Mouse (Mus musculus) liver, embryonic 15.5 days (tissue): ENCODE data around the gene Trim7. TPM values are rescaled to one million over a fixed set of nuclear protein-coding genes. Genes with fewer than 3 reads are reported as not detected.
A peak's percentile ranks its signal among the peaks of the same experiment; 100 is the strongest.
"Not testable (repeated sequence)": the region's sequence is repeated elsewhere in the genome, so short reads cannot be mapped to it uniquely, and the experiment has no call there.

Source experiments
- ATAC-seq: fragments of 200-750 bp; cut with Nextera tagmentation; 2 replicates; pipeline ENCODE4 v1.8.0; 2017; ENCODE audit warnings: moderate number of reproducible peaks, mild to moderate bottlenecking, moderate library complexity; ENCODE audit not compliant: insufficient read depth
- H3K27ac ChIP-seq: fragments of 300-500 bp; sonication (generic); replicated peaks from 2 replicates; pipeline ENCODE4 v1.5.1; 2015; ENCODE audit warnings: mild to moderate bottlenecking, inconsistent platforms
- H3K27me3 ChIP-seq: fragments of 300-500 bp; sonication (generic); 2 replicates; pipeline ENCODE4 v1.6.1; 2015; ENCODE audit warnings: mild to moderate bottlenecking, inconsistent platforms
- H3K36me3 ChIP-seq: fragments of 300-500 bp; sonication (generic); replicated peaks from 2 replicates; pipeline ENCODE4 v1.6.1; 2015; ENCODE audit warnings: moderate library complexity, mild to moderate bottlenecking, inconsistent platforms
- H3K4me1 ChIP-seq: fragments of 300-500 bp; sonication (generic); replicated peaks from 2 replicates; pipeline ENCODE4 v1.6.1; 2015; ENCODE audit warnings: inconsistent platforms
- H3K4me2 ChIP-seq: fragments of 300-500 bp; sonication (generic); 2 replicates; pipeline ENCODE4 v1.6.1; 2015; ENCODE audit warnings: moderate library complexity, mild to moderate bottlenecking, inconsistent platforms
- H3K4me3 ChIP-seq: fragments of 300-500 bp; sonication (generic); replicated peaks from 2 replicates; pipeline ENCODE4 v1.5.1; 2015; ENCODE audit warnings: mild to moderate bottlenecking, inconsistent platforms
- H3K9ac ChIP-seq: fragments of 300-500 bp; sonication (generic); 2 replicates; pipeline ENCODE4 v1.6.1; 2015; ENCODE audit warnings: moderate library complexity, mild to moderate bottlenecking, inconsistent platforms
- H3K9me3 ChIP-seq: fragments of 300-500 bp; sonication (generic); replicated peaks from 2 replicates; pipeline ENCODE4 v1.6.1; 2016; ENCODE audit warnings: inconsistent platforms
- WGBS: fragments of 180-500 bp; shearing (Covaris S2); methylation state at CpG from one replicate; pipeline ENCODE4 v1.1.7; 2015; ENCODE audit warnings: mixed read lengths; ENCODE audit not compliant: insufficient replicate concordance; 5-methylcytosine and 5-hydroxymethylcytosine counted together
- polyA plus RNA-seq: library from polyadenylated mRNA; unstranded; fragments of >200 nt; fragmentation: Nextera tagmentation; extraction: Ambion mirVana; gene quantifications from 2 replicates; pipeline ENCODE4 v1.2.1, GENCODE M21; 2015

The Trim7 gene
- polyA plus RNA-seq, 1 experiment from 2014 or later: 0.09 TPM

DNA sequence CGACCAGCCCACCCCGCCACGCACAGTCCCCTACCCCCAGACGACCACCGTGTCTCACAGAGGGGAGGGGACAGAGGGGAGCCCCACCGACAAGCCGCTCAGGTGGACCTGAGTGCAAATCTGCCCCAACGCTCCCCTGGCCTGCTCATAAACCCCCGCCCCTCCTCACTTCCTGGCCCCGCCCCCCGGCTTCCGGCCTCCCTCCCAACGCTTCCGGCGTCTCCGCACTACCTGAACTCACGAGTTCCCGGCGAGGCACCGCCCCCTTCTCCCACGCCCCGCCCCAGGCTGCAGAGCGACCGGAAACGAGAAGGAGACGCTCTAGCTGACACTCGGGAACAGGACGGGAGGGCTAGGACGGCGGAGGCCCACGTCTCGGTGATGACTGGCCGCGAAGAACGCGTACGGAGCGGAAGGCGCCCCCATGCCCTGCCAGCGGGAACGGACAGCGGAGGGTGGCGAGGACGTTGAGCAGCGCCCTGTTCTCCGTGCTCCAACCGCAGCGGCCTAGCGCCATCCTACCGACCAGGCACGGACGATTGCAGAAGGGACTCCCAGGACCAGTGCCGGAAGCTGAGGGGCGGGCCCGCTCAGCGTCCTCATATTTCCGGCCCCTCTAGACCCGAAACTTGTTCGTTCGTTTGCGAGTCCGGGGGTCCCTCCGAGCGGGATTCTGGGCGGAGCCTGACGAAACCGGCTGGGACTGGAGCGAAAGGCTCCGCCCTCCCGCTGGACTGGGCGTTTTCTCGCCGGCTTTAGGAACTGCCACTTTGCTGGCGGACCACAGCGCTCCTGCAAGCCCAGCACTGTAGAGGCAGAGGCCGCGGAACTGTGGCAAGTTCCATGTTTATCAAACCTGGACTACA is 8.9 kb upstream of the Trim7 start, which contains the start of gene Trim41:
Trim41 (minus strand) TSS at position 554 of the 866 bp plus-strand sequence.
- peak within 1 kb of the TSS; percentile 97 for H3K27ac ChIP-seq
- ATAC-seq: peak; percentile 96
- peak within 1 kb of the TSS; percentile 85 for H3K9ac ChIP-seq
- no peaks in the 10 kb centered on the region for H3K9me3 ChIP-seq
- no peaks in the 10 kb centered on the region for H3K27me3 ChIP-seq
- peak within 1 kb of the TSS; percentile 83 for H3K4me3 ChIP-seq
- H3K4me2 ChIP-seq: peak within 1 kb of the TSS; percentile 93
- WGBS: under 1% methylated on average over 77 of the region's 77 CpGs
- peaks cover 42% of the 10 kb centered on the region for H3K4me1 ChIP-seq
- peaks cover 18% of the 10 kb centered on the region for H3K36me3 ChIP-seq

DNA sequence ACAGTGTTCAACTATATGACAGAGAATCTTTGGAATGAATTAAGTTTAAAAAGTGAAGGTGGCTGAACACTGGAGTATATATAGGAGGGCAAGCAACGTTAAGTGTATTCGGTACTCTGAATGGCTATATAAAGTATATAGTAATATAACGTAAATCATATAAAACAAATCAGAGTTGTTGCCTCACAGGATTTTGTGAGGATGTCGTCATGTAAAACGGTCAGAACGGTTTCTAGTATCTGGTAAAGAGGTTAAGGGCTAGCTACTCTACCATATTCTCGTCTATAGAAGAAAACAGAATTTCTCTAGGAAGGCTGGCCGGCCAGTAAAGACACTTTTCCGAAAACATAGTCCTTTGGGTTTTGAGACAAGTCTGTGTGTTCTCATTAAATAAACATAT is 8.1 kb upstream of the Trim7 start:
- peak overlapping the region; percentile 93 for H3K4me2 ChIP-seq
- H3K9me3 ChIP-seq: no peaks in the 10 kb centered on the region
- H3K27ac ChIP-seq: peak overlapping the region; percentile 97
- H3K4me1 ChIP-seq: peaks cover 46% of the 10 kb centered on the region
- H3K36me3 ChIP-seq: peaks cover 10% of the 10 kb centered on the region
- no peak for ATAC-seq
- H3K27me3 ChIP-seq: peaks cover 4% of the 10 kb centered on the region; the same call in 1 of the 2 replicates
- peak overlapping the region; percentile 83 for H3K4me3 ChIP-seq
- peak overlapping the region; percentile 84 for H3K9ac ChIP-seq
- WGBS: 5% methylated on average over 9 of the region's 9 CpGs

DNA sequence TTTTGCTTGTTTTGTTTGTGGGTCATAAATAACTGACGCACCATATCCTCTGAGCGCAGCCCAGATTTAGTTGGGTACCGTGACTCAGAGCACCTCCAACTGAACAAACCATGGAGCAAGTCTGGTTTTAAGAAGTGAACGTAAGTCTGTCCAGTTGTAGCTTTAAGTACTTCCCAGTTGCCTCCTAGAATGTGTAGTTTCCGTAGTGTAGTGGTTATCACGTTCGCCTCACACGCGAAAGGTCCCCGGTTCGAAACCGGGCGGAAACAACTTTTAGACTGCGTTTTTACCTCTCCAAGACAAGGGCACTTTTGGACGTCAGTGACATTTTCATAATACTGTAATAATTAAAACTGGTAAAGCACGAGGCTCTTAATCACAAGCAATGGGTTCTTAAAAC is 7.6 kb upstream of the Trim7 start:
- H3K36me3 ChIP-seq: 0 out of 2 replicates have a peak, but pooled peaks cover 4% of the 10 kb centered on the region
- H3K4me2 ChIP-seq: peak overlapping the region; percentile 93
- ATAC-seq: no peak
- H3K4me3 ChIP-seq: peak overlapping the region; percentile 83
- H3K27ac ChIP-seq: peak overlapping the region; percentile 97
- peaks cover 49% of the 10 kb centered on the region for H3K4me1 ChIP-seq
- WGBS: under 1% methylated on average over 16 of the region's 16 CpGs
- H3K27me3 ChIP-seq: peaks cover 7% of the 10 kb centered on the region; the same call in 1 of the 2 replicates
- H3K9ac ChIP-seq: peak overlapping the region; percentile 84
- no peaks in the 10 kb centered on the region for H3K9me3 ChIP-seq

DNA sequence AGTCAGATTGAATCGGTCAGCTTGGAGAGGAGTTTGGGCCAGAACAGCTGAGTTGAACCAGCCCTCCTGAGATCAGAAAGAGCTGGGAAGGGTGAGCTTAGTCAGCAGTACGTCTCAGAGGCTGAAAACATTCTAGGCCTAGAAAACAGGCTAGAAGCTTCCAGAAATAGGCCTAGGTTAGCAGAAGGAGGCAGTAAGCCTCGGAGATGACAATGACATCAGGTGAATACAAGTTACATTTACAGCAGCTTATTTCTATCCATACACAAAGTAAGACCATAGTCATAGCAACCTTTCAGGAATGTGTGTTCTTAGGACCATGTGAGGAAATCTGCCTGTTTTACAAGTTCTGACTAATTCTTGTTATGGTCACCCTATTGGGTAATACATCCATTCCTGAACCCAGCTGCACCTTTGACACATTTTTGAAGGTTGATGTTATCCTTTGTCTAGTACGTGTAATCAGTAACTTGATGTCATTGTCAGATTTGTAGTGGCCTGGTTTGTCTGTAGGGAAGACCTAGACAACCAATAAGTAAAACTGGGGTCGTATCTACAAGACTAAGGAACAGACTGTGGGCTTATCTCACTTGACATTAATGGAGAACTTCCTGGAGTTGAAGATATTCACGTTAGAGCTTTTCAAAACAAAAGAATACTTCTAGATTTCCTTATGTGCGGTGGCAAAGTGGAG is 6.2 kb upstream of the Trim7 start:
- Histone ChIP-seq H3K4me2 (no peak overlapping the region), H3K27me3 (peaks cover 21% of the 10 kb centered on the region), H3K36me3 (no peaks in the 10 kb centered on the region), H3K4me3 (no peak overlapping the region), H3K4me1 (peaks cover 51% of the 10 kb centered on the region), H3K9me3 (no peaks in the 10 kb centered on the region), H3K27ac (no peak overlapping the region), H3K9ac (no peak overlapping the region)
- ATAC-seq: no peak
- 36% methylated on average over 7 of the region's 7 CpGs for WGBS

DNA sequence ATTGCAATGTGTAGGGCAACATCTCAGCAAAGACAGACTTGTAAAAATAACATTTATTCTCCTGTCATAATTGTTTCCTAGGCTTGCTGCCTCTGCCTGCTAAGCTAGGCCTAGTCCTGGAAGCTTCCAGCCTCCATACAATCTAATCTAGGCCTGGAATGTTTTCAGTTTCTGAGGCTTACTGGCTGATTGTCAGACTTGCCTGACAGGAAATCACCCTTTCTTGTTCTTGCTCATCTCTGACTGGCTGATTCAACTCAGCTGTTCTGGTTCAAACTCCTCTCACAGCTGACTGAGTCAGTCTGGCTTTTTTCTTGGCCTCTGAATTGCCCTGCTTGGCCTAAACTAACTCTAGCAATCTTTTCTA is 5.6 kb upstream of the Trim7 start:
- H3K9me3 ChIP-seq: no peaks in the 10 kb centered on the region
- H3K4me3 ChIP-seq: no peak overlapping the region
- peaks cover 48% of the 10 kb centered on the region for H3K4me1 ChIP-seq
- no peak for ATAC-seq
- no peak overlapping the region for H3K4me2 ChIP-seq
- no peaks in the 10 kb centered on the region for H3K36me3 ChIP-seq
- no peak overlapping the region for H3K27ac ChIP-seq
- H3K27me3 ChIP-seq: peaks cover 25% of the 10 kb centered on the region
- no peak overlapping the region for H3K9ac ChIP-seq

DNA sequence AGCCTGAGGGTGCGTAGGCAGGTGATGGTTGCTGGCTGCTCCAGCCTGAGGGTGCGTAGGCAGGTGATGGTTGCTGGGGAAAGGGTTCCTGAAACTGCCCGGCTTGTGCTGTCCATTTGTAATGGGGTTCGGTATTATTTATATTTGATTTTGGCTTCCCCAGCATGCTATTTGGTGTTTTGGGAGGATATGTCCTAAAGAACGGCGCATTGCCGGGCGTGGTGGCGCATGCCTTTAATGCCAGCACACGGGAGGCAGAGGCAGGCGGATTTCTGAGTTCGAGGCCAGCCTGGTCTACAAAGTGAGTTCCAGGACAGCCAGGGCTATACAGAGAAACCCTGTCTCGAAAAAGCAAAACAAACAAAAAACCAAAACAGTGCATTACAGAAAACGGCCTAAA is 4.6 kb upstream of the Trim7 start:
- H3K36me3 ChIP-seq, H3K9ac ChIP-seq, H3K9me3 ChIP-seq, H3K4me3 ChIP-seq, H3K27ac ChIP-seq, H3K4me2 ChIP-seq, ATAC-seq: not testable (repeated sequence)
- H3K4me1 ChIP-seq: peaks cover 38% of the 10 kb centered on the region
- peaks cover 25% of the 10 kb centered on the region for H3K27me3 ChIP-seq
- 77% methylated on average over 14 of the region's 14 CpGs for WGBS

DNA sequence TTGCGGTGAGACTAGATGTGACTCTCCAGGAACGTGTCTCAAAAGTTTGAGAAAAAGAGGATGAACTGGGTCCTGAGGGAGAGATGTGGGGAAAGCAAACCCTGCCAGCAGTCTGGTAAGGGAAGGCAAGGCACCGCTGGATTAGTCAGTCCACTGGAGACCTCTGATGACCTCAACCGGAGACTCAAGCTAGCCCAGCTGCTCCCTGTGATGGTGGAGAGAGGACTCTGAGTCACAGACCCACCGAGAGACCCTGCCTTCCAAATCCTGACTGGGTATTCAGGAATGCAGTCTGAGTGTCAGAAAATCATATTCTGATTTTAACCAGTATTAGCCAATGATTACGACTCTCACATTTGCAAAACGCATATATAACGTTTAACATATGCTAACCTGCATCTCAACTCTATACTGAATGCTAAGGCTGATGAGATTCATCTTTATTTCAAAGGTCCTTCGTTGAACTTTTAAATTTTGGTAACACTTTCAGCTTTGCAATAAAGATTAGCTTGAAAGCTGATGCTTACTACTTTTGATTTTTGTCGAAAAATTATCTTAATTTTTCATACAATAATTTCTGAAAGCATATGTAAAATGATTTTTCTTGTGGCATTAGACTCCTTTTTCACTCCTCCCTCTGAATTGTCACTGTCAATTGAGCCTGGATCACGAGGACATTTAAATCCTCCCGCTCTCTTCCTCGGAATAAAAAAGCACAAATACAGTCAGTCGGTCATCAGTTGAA is 3.0 kb upstream of the Trim7 start:
- H3K4me2 ChIP-seq: peak overlapping the region; percentile 83
- peaks cover 45% of the 10 kb centered on the region for H3K4me1 ChIP-seq
- WGBS: 39% methylated on average over 14 of the region's 14 CpGs
- ATAC-seq: no peak
- H3K36me3 ChIP-seq: no peaks in the 10 kb centered on the region
- H3K27ac ChIP-seq: no peak overlapping the region
- peak overlapping the region; percentile 55 for H3K4me3 ChIP-seq
- H3K9ac ChIP-seq: no peak overlapping the region
- H3K27me3 ChIP-seq: peaks cover 41% of the 10 kb centered on the region
- H3K9me3 ChIP-seq: no peaks in the 10 kb centered on the region

DNA sequence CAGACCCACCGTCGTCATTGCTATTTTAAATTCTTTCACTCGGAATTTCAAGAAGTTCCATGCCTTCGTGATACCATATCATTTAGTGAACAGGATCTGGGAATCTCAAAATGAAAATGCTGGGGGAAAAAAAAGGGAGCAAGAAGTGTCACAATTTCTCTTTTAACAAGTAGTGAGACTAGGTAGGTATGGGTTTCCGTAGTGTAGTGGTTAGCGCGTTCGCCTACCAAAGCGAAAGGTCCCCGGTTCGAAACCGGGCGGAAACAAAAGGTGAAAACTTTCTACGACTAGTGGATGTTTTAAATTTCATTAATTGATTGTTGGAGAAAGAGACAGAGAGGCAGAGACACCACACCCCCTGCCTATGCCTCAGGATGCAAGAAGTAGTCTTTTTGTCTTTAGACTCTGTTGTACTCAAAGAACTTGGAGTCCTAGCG is 2.4 kb upstream of the Trim7 start:
- Histone ChIP-seq H3K4me3 (peak overlapping the region; percentile 55), H3K27me3 (peaks cover 43% of the 10 kb centered on the region), H3K4me1 (peaks cover 44% of the 10 kb centered on the region), H3K36me3 (no peaks in the 10 kb centered on the region), H3K27ac (no peak overlapping the region), H3K9me3 (no peaks in the 10 kb centered on the region), H3K4me2 (peak overlapping the region; percentile 83), H3K9ac (peak overlapping the region; percentile 27; the same call in 1 of the 2 replicates)
- peak; percentile 49 for ATAC-seq
- under 1% methylated on average over 15 of the region's 15 CpGs for WGBS

DNA sequence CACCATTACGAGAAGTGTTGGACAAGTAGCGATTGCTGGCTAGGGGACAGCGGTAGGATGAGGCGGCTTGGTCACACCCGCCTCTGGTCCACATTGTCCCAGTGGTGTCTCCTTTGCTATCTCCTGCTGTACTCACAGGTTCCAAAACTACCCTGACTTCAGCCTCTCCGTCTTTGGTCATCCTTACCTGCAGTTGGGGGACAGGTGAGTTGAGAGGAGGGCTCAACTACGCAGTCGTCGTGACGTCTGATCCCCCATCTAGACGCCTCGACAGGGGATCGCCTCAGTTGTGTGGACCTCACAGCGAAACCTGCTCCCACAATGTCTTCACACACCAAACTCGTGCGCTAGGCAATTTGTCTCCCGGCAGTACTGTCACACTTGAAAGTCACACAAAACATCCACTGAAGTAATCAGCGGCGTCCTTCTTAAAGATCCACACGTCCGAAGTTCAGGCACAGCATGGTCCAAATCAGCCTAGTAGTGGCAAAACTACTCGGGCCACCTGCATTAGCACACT is 1.6 kb upstream of the Trim7 start:
- H3K27ac ChIP-seq: no peak overlapping the region
- H3K36me3 ChIP-seq: no peaks in the 10 kb centered on the region
- no peaks in the 10 kb centered on the region for H3K9me3 ChIP-seq
- peaks cover 39% of the 10 kb centered on the region for H3K4me1 ChIP-seq
- no peak for ATAC-seq
- H3K4me3 ChIP-seq: peak overlapping the region; percentile 55
- 5% methylated on average over 22 of the region's 22 CpGs for WGBS
- peak overlapping the region; percentile 27; the same call in 1 of the 2 replicates for H3K9ac ChIP-seq
- peaks cover 43% of the 10 kb centered on the region for H3K27me3 ChIP-seq
- H3K4me2 ChIP-seq: peak overlapping the region; percentile 83

DNA sequence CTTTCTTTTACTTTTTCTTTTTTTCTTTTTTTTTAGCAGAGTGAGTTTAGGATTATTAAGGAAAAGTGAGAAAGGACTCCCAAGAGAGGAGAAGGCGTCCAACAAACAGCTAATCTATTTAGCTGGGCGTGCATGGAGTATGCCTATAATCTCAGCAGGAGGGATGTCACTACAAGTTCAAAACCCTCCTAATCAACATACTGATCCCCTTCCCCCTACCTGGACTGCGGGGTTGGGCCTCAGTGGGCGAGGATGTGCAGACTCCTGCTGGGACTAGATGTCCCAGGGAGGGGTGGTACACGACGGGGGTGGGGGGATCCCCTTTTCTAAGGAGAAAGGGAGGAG is 784 bp downstream of the Trim7 start:
- Histone ChIP-seq H3K27ac (no peak overlapping the region), H3K9me3 (no peaks in the 10 kb centered on the region), H3K36me3 (no peaks in the 10 kb centered on the region), H3K9ac (peak overlapping the region; percentile 35; the same call in 1 of the 2 replicates), H3K4me2 (peak overlapping the region; percentile 81), H3K4me1 (peaks cover 35% of the 10 kb centered on the region), H3K27me3 (peaks cover 43% of the 10 kb centered on the region), H3K4me3 (peak overlapping the region; percentile 60)
- 3% methylated on average over 6 of the region's 6 CpGs for WGBS
- ATAC-seq: no peak
